Mouse (Mus musculus) left cerebral cortex, postnatal 36 days (tissue): ENCODE data around the gene Shtn1. TPM values are rescaled to one million over a fixed set of nuclear protein-coding genes. Genes with fewer than 3 reads are reported as not detected.

Experiments
- DNase-seq, 2 experiments: peaks; one replicate each; pipeline ENCODE4 v3.0.0; 2021 to 2022; ENCODE audit warnings: low spot score in 2 of 2, mixed read lengths in 1 of 2
- intact Hi-C: fragments of 180-260 bp; cut with DNase I; formaldehyde crosslinking; loops from one replicate; pipeline ENCODE4 v1.15.1; 2025
- total RNA-seq, 2 experiments: library from RNA; stranded (reverse); gene quantifications; 2 replicates each; pipeline ENCODE4 v1.2.3; 2021

Shtn1 gene
- total RNA-seq, 2 experiments from 2014 or later, result 19.2 to 21.6 TPM

- intact Hi-C loops, result no loop called here
These were observed 21.8 kb downstream of the Shtn1 start for GRCm38 (mm10) chr19:59053931-59054631.

GRCm38 (mm10) chr19:59052783-59053490 lies 23.0 kb downstream of the Shtn1 start:
- no peak for DNase-seq
- intact Hi-C loops, result no loop called here

More at GRCm38 (mm10) chr19:59053931-59054631, 21.8 kb downstream of the Shtn1 start:
- no peak for DNase-seq

GRCm38 (mm10) chr19:59052053-59052452 lies 23.8 kb downstream of the Shtn1 start:
- intact Hi-C loops, result no loop called here
- no peak for DNase-seq

- intact Hi-C loops, result no loop called here
- DNase-seq, result no peak
These were observed 24.3 kb downstream of the Shtn1 start for GRCm38 (mm10) chr19:59051622-59052021.

GRCm38 (mm10) chr19:59048852-59049251 lies 27.0 kb downstream of the Shtn1 start:
- intact Hi-C loops, result no loop called here
- no peak for DNase-seq

GRCm38 (mm10) chr19:59047511-59047910 lies 28.4 kb downstream of the Shtn1 start:
- DNase-seq, result no peak
- intact Hi-C loops, result no loop called here

GRCm38 (mm10) chr19:59041086-59041485 lies 34.8 kb downstream of the Shtn1 start:
- intact Hi-C loops, result no loop called here
- DNase-seq, result no peak

- DNase-seq, result no peak
- intact Hi-C loops, result no loop called here
These were observed 37.1 kb downstream of the Shtn1 start for GRCm38 (mm10) chr19:59038793-59039192.

GRCm38 (mm10) chr19:59036811-59037210 lies 39.1 kb downstream of the Shtn1 start:
- intact Hi-C loops, result no loop called here
- no peak for DNase-seq

- intact Hi-C loops, result no loop called here
- DNase-seq, result no peak
These were observed 42.7 kb downstream of the Shtn1 start for GRCm38 (mm10) chr19:59033241-59033640.

- no peak for DNase-seq
- intact Hi-C loops, result no loop called here
These were observed 45.7 kb downstream of the Shtn1 start for GRCm38 (mm10) chr19:59030221-59030620.

- no peak for DNase-seq
- intact Hi-C loops, result no loop called here
These were observed 46.9 kb downstream of the Shtn1 start for GRCm38 (mm10) chr19:59029011-59029410.

GRCm38 (mm10) chr19:59028130-59028529 lies 47.8 kb downstream of the Shtn1 start:
- DNase-seq, result peak; percentile 52 to 57
- intact Hi-C loops, result no loop called here

- intact Hi-C loops, result no loop called here
- no peak for DNase-seq
These were observed 52.0 kb downstream of the Shtn1 start for GRCm38 (mm10) chr19:59023876-59024275.

- no peak for DNase-seq
- intact Hi-C loops, result no loop called here
These were observed 54.3 kb downstream of the Shtn1 start for GRCm38 (mm10) chr19:59021644-59022043.

- no peak for DNase-seq
These were observed 65.1 kb downstream of the Shtn1 start for GRCm38 (mm10) chr19:59010802-59011201.

GRCm38 (mm10) chr19:59006577-59007340 lies 69.1 kb downstream of the Shtn1 start:
- DNase-seq, result no peak
- intact Hi-C loops, result no loop called here

More at GRCm38 (mm10) chr19:59010802-59011201, 65.1 kb downstream of the Shtn1 start:
- intact Hi-C loops, result no loop called here

- intact Hi-C loops, result no loop called here
- no peak for DNase-seq
These were observed 73.1 kb downstream of the Shtn1 start for GRCm38 (mm10) chr19:59002827-59003226.

GRCm38 (mm10) chr19:58981571-58981970 lies 94.3 kb downstream of the Shtn1 start:
- no peak for DNase-seq

GRCm38 (mm10) chr19:58980056-58980440 lies 95.9 kb downstream of the Shtn1 start:
- intact Hi-C loops, result no loop called here
- DNase-seq, result no peak

More at GRCm38 (mm10) chr19:58981571-58981970, 94.3 kb downstream of the Shtn1 start:
- intact Hi-C loops, result no loop called here
